Mouse (Mus musculus) limb, embryonic 15.5 days (tissue): ENCODE results near the gene H2-DMb2. TPM values are rescaled to one million over a fixed set of nuclear protein-coding genes. Genes with fewer than 3 reads are reported as not detected.
A peak's percentile ranks its signal among the peaks of the same experiment; 100 is the strongest.

Experiments
- ATAC-seq: fragments of 200-750 bp; cut with Nextera tagmentation; 2 replicates; pipeline ENCODE4 v1.8.0; 2017; ENCODE audit warnings: low read depth, moderate TSS enrichment; ENCODE audit not compliant: insufficient number of reproducible peaks, low FRiP score, low TSS enrichment
- H3K27ac ChIP-seq: fragments of 300-500 bp; sonication (generic); 2 replicates; pipeline ENCODE4 v1.5.1; 2015; ENCODE audit warnings: moderate library complexity, mild to moderate bottlenecking, inconsistent platforms
- H3K27me3 ChIP-seq: fragments of 300-500 bp; sonication (generic); 2 replicates; pipeline ENCODE4 v1.6.1; 2015; ENCODE audit warnings: inconsistent platforms
- H3K36me3 ChIP-seq: fragments of 300-500 bp; sonication (generic); 2 replicates; pipeline ENCODE4 v1.6.1; 2015; ENCODE audit warnings: inconsistent platforms
- H3K4me1 ChIP-seq: fragments of 300-500 bp; sonication (generic); 2 replicates; pipeline ENCODE4 v1.6.1; 2015; ENCODE audit warnings: inconsistent platforms
- H3K4me2 ChIP-seq: fragments of 300-500 bp; sonication (generic); 2 replicates; pipeline ENCODE4 v1.6.1; 2015; ENCODE audit warnings: mild to moderate bottlenecking, inconsistent platforms
- H3K4me3 ChIP-seq: fragments of 300-500 bp; sonication (generic); 2 replicates; pipeline ENCODE4 v1.5.1; 2015; ENCODE audit warnings: mild to moderate bottlenecking, inconsistent platforms
- H3K9ac ChIP-seq: fragments of 300-500 bp; sonication (generic); 2 replicates; pipeline ENCODE4 v1.6.1; 2015; ENCODE audit warnings: inconsistent platforms
- H3K9me3 ChIP-seq: fragments of 300-500 bp; sonication (generic); 2 replicates; pipeline ENCODE4 v1.6.1; 2016; ENCODE audit warnings: inconsistent platforms
- WGBS: fragments of 180-500 bp; shearing (Covaris S2); methylation state at CpG from one replicate; pipeline ENCODE4 v1.1.7; 2015; 5-methylcytosine and 5-hydroxymethylcytosine counted together
- polyA plus RNA-seq: library from polyadenylated mRNA; unstranded; fragments of >200 nt; fragmentation: Nextera tagmentation; extraction: Ambion mirVana; gene quantifications from 2 replicates; pipeline ENCODE4 v1.2.1, GENCODE M21; 2015

Gene H2-DMb2
- polyA plus RNA-seq, 1 experiment from 2014 or later: 0.38 TPM

GRCm38 (mm10) chr17:34107109-34107867, 35.8 kb upstream of the H2-DMb2 start:
- H3K4me3 ChIP-seq: no peak overlapping the region
- no peaks in the 10 kb centered on the region for H3K27me3 ChIP-seq
- H3K9me3 ChIP-seq: no peaks in the 10 kb centered on the region
- ATAC-seq: no peak
- H3K9ac ChIP-seq: no peak overlapping the region
- H3K36me3 ChIP-seq: peaks cover 33% of the 10 kb centered on the region
- H3K4me2 ChIP-seq: no peak overlapping the region
- 73% methylated on average over 7 of the region's 7 CpGs for whole genome bisulfite sequencing
- no peak overlapping the region for H3K27ac ChIP-seq
- H3K4me1 ChIP-seq: no peaks in the 10 kb centered on the region

- 85% methylated on average over 6 of the region's 6 CpGs for WGBS
- H3K27me3 ChIP-seq: no peaks in the 10 kb centered on the region
- peaks cover 45% of the 10 kb centered on the region for H3K36me3 ChIP-seq
These were observed 34.6 kb upstream of the H2-DMb2 start for GRCm38 (mm10) chr17:34108460-34108859.

GRCm38 (mm10) chr17:34109038-34109805, 33.9 kb upstream of the H2-DMb2 start:
- H3K4me1 ChIP-seq: 0 out of 2 replicates have a peak, but pooled peaks cover 3% of the 10 kb centered on the region
- 78% methylated on average over 14 of the region's 14 CpGs for WGBS
- peaks cover 53% of the 10 kb centered on the region for H3K36me3 ChIP-seq
- no peaks in the 10 kb centered on the region for H3K9me3 ChIP-seq
- no peak overlapping the region for H3K4me2 ChIP-seq
- no peak overlapping the region for H3K9ac ChIP-seq
- H3K27ac ChIP-seq: 0 out of 2 replicates have a peak overlapping the region, but pooled peaks have one; percentile 44
- ATAC-seq: no peak
- no peaks in the 10 kb centered on the region for H3K27me3 ChIP-seq
- H3K4me3 ChIP-seq: no peak overlapping the region

More at GRCm38 (mm10) chr17:34108460-34108859, 34.6 kb upstream of the H2-DMb2 start:
- Histone ChIP-seq H3K9me3 (no peaks in the 10 kb centered on the region), H3K9ac (no peak overlapping the region), H3K4me2 (no peak overlapping the region), H3K27ac (no peak overlapping the region), H3K4me3 (no peak overlapping the region), H3K4me1 (0 out of 2 replicates have a peak, but pooled peaks cover under 1% of the 10 kb centered on the region)
- no peak for ATAC-seq

- 65% methylated on average over 3 of the region's 3 CpGs for WGBS
- Histone ChIP-seq H3K4me1 (peaks cover 5% of the 10 kb centered on the region), H3K36me3 (peaks cover 58% of the 10 kb centered on the region), H3K27me3 (no peaks in the 10 kb centered on the region), H3K27ac (peak overlapping the region; percentile 60), H3K4me3 (no peak overlapping the region), H3K9ac (no peak overlapping the region), H3K9me3 (no peaks in the 10 kb centered on the region), H3K4me2 (no peak overlapping the region)
- no peak for ATAC-seq
These were observed 33.3 kb upstream of the H2-DMb2 start for GRCm38 (mm10) chr17:34109806-34110195.

- ATAC-seq: no peak
- Histone ChIP-seq H3K4me2 (no peak overlapping the region), H3K4me3 (no peak overlapping the region), H3K4me1 (peaks cover 10% of the 10 kb centered on the region), H3K9me3 (no peaks in the 10 kb centered on the region), H3K36me3 (peaks cover 64% of the 10 kb centered on the region), H3K9ac (no peak overlapping the region), H3K27ac (peak overlapping the region; percentile 60), H3K27me3 (no peaks in the 10 kb centered on the region)
- 60% methylated on average over 8 of the region's 8 CpGs for WGBS
These were observed 32.8 kb upstream of the H2-DMb2 start for GRCm38 (mm10) chr17:34110309-34110708.

- Histone ChIP-seq H3K4me3 (no peak overlapping the region), H3K9ac (no peak overlapping the region), H3K27me3 (no peaks in the 10 kb centered on the region), H3K36me3 (peaks cover 88% of the 10 kb centered on the region), H3K27ac (no peak overlapping the region), H3K9me3 (no peaks in the 10 kb centered on the region), H3K4me1 (peaks cover 28% of the 10 kb centered on the region), H3K4me2 (no peak overlapping the region)
- ATAC-seq: no peak
- WGBS: 89% methylated on average over 7 of the region's 7 CpGs
These were observed 29.0 kb upstream of the H2-DMb2 start for GRCm38 (mm10) chr17:34114114-34114513.

GRCm38 (mm10) chr17:34116736-34117370, 26.3 kb upstream of the H2-DMb2 start:
- H3K4me3 ChIP-seq: peak overlapping the region; percentile 81
- peak overlapping the region; percentile 69 for H3K9ac ChIP-seq
- no peaks in the 10 kb centered on the region for H3K27me3 ChIP-seq
- no peak for ATAC-seq
- H3K4me1 ChIP-seq: peaks cover 28% of the 10 kb centered on the region
- no peak overlapping the region for H3K27ac ChIP-seq
- peaks cover 61% of the 10 kb centered on the region for H3K36me3 ChIP-seq
- peak overlapping the region; percentile 83 for H3K4me2 ChIP-seq
- 31% methylated on average over 7 of the region's 7 CpGs for WGBS
- no peaks in the 10 kb centered on the region for H3K9me3 ChIP-seq

- H3K4me2 ChIP-seq: peak overlapping the region; percentile 83
- peaks cover 54% of the 10 kb centered on the region for H3K36me3 ChIP-seq
- peak overlapping the region; percentile 69 for H3K9ac ChIP-seq
- peaks cover 28% of the 10 kb centered on the region for H3K4me1 ChIP-seq
- WGBS: under 1% methylated on average over 5 of the region's 5 CpGs
- H3K4me3 ChIP-seq: peak overlapping the region; percentile 81
- no peaks in the 10 kb centered on the region for H3K9me3 ChIP-seq
- no peak for ATAC-seq
- no peaks in the 10 kb centered on the region for H3K27me3 ChIP-seq
- H3K27ac ChIP-seq: no peak overlapping the region
These were observed 25.5 kb upstream of the H2-DMb2 start for GRCm38 (mm10) chr17:34117421-34118112.

- no peaks in the 10 kb centered on the region for H3K9me3 ChIP-seq
- H3K4me3 ChIP-seq: peak overlapping the region; percentile 81
- peak overlapping the region; percentile 83 for H3K4me2 ChIP-seq
- H3K4me1 ChIP-seq: peaks cover 28% of the 10 kb centered on the region
- no peaks in the 10 kb centered on the region for H3K27me3 ChIP-seq
- no peak for ATAC-seq
- peak overlapping the region; percentile 69 for H3K9ac ChIP-seq
- WGBS: under 1% methylated on average over 66 of the region's 67 CpGs
- H3K36me3 ChIP-seq: peaks cover 47% of the 10 kb centered on the region
- peak overlapping the region; percentile 99 for H3K27ac ChIP-seq
These were observed 24.8 kb upstream of the H2-DMb2 start for GRCm38 (mm10) chr17:34118113-34118872.

GRCm38 (mm10) chr17:34118873-34119248, 24.2 kb upstream of the H2-DMb2 start:
- no peak; the same call in 1 of the 2 replicates for ATAC-seq
- Histone ChIP-seq H3K9me3 (no peaks in the 10 kb centered on the region), H3K9ac (peak overlapping the region; percentile 69), H3K27ac (peak overlapping the region; percentile 99), H3K4me2 (peak overlapping the region; percentile 83), H3K27me3 (no peaks in the 10 kb centered on the region), H3K4me1 (peaks cover 29% of the 10 kb centered on the region), H3K36me3 (peaks cover 41% of the 10 kb centered on the region), H3K4me3 (peak overlapping the region; percentile 81)
- 0% methylated on average over 38 of the region's 38 CpGs for WGBS
